Mouse (Mus musculus) right cerebral cortex, adult 18-20 months (tissue): ENCODE data around the gene Gm4737.
A peak's percentile ranks its signal among the peaks of the same experiment; 100 is the strongest.
"Not testable (repeated sequence)": the region's sequence is repeated elsewhere in the genome, so short reads cannot be mapped to it uniquely, and the experiment has no call there.

ENCODE experiments used
- DNase-seq: peaks from one replicate; pipeline ENCODE4 v3.0.0; 2022; ENCODE audit warnings: mixed read lengths

The Gm4737 gene

GRCm38 (mm10) chr16:46154832-46155231 is at the start of gene Gm4737:
Gene Gm4737, minus strand, starts transcription at chr16:46155077.
- DNase-seq: not testable (repeated sequence)

GRCm38 (mm10) chr16:46195792-46196191 is 40.9 kb upstream of the Gm4737 start:
- no peak for DNase-seq

- no peak for DNase-seq
Measured at GRCm38 (mm10) chr16:46183096-46183495, 28.2 kb upstream of the Gm4737 start.

- no peak for DNase-seq
Measured at GRCm38 (mm10) chr16:46178121-46178801, 23.4 kb upstream of the Gm4737 start.

GRCm38 (mm10) chr16:46173039-46173438 is 18.2 kb upstream of the Gm4737 start:
- peak; percentile 20 for DNase-seq

- no peak for DNase-seq
Measured at GRCm38 (mm10) chr16:46166971-46167370, 12.1 kb upstream of the Gm4737 start.

GRCm38 (mm10) chr16:46165305-46165704 is 10.4 kb upstream of the Gm4737 start:
- peak; percentile 7 for DNase-seq

- peak; percentile 12 for DNase-seq
Measured at GRCm38 (mm10) chr16:46151141-46151540, 3.7 kb downstream of the Gm4737 start.

GRCm38 (mm10) chr16:46148661-46149341 is 6.1 kb downstream of the Gm4737 start:
- no peak for DNase-seq

- DNase-seq: no peak
Measured at GRCm38 (mm10) chr16:46146962-46147361, 7.9 kb downstream of the Gm4737 start.

GRCm38 (mm10) chr16:46122238-46122637 is 32.6 kb downstream of the Gm4737 start:
- no peak for DNase-seq

- DNase-seq: peak; percentile 20
Measured at GRCm38 (mm10) chr16:46121420-46121819, 33.5 kb downstream of the Gm4737 start.

GRCm38 (mm10) chr16:46120607-46121006 is 34.3 kb downstream of the Gm4737 start:
- no peak for DNase-seq

- no peak for DNase-seq
Measured at GRCm38 (mm10) chr16:46120020-46120419, 34.9 kb downstream of the Gm4737 start, which contains the start of gene Cd96. Gene Cd96, minus strand, starts transcription at chr16:46120251.

- no peak for DNase-seq
Measured at GRCm38 (mm10) chr16:46117645-46118044, 37.2 kb downstream of the Gm4737 start.

GRCm38 (mm10) chr16:46114727-46115126 is 40.1 kb downstream of the Gm4737 start:
- DNase-seq: no peak

GRCm38 (mm10) chr16:46109536-46109935 is 45.3 kb downstream of the Gm4737 start:
- DNase-seq: peak; percentile 23

- DNase-seq: no peak
Measured at GRCm38 (mm10) chr16:46107431-46107830, 47.4 kb downstream of the Gm4737 start.

- DNase-seq: no peak
Measured at GRCm38 (mm10) chr16:46104491-46104890, 50.4 kb downstream of the Gm4737 start.
